Comparison of ENCODE assay signal across 8 mouse cellular contexts in the genomic region with DNA sequence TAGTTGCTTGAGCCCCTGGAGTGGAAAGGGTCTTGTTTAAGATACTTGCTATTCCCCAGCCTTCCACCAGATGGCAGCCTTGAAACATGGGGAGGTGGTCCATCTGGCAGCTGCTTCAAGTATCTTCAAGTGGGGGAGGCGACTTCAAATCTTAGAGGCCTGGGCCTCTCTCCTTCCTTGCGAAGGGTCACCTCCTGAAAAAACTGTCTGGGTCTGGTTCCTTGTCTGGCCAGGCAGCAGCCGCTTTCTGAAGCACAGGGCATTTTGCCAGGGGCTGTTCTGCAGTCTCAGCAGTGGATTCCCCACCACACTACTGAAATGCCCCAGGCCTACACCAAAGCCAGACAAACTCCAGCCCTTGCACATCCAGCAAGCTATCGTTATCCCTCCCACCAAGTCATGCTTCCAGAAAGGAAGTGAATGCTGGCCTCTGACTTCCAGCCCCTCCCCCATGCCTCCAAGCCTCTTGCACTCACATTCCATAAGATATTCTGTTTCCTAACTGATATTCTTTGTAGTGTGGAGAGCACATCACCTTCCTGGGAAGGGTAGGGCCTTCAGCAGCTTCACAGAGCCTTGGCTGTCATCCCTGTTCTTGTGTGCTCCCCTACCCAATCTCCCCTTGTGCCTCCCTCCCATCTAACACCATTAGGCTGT. TPM values are rescaled to one million over a fixed set of nuclear protein-coding genes. Genes with fewer than 3 reads are reported as not detected.
DNase-seq lines count a peak whose midpoint lies in the region; ATAC-seq lines count a peak whose summit lies in the region.

No protein-coding gene starts in this region.

- H3K4me1 ChIP-seq in embryonic facial prominence, embryonic 12.5 days = peaks cover 22% of the 10 kb centered on the region
- H3K4me1 ChIP-seq in kidney, embryonic 14.5 days (ENCODE audit: control insufficient read depth, insufficient read depth, low read length) = 0 out of 2 replicates have a peak, but pooled peaks cover 3% of the 10 kb centered on the region
- H3K4me1 ChIP-seq in limb, embryonic 13.5 days = peaks cover 35% of the 10 kb centered on the region
- peaks cover 2% of the 10 kb centered on the region; the same call in 1 of the 2 replicates for H3K4me1 ChIP-seq in midbrain, embryonic 16.5 days (ENCODE audit: control insufficient read depth, insufficient read depth, low read length)
- H3K4me1 ChIP-seq in stomach, embryonic 15.5 days = peaks cover 38% of the 10 kb centered on the region

- peak; percentile 72 for DNase-seq in CD4-positive, CD25-positive, alpha-beta regulatory T cell, adult 2 months (ENCODE audit: low read depth, low spot score)
- DNase-seq in heart, adult 9 months (ENCODE audit: low spot score in 2 of 2) = peak; percentile 68 to 74

- H3K27me3 ChIP-seq in embryonic facial prominence, embryonic 12.5 days = no peaks in the 10 kb centered on the region
- H3K27me3 ChIP-seq in kidney, embryonic 14.5 days (ENCODE audit: control insufficient read depth, insufficient read depth, low read length) = no peaks in the 10 kb centered on the region
- no peaks in the 10 kb centered on the region for H3K27me3 ChIP-seq in limb, embryonic 13.5 days
- no peaks in the 10 kb centered on the region for H3K27me3 ChIP-seq in midbrain, embryonic 16.5 days (ENCODE audit: control insufficient read depth, insufficient read depth, low read depth, low read length)
- H3K27me3 ChIP-seq in stomach, embryonic 15.5 days (replicated peaks) = no peaks in the 10 kb centered on the region

- H3K4me3 ChIP-seq in embryonic facial prominence, embryonic 12.5 days = no peak overlapping the region
- H3K4me3 ChIP-seq in kidney, embryonic 14.5 days (ENCODE audit: low read length) = no peak overlapping the region
- H3K4me3 ChIP-seq in limb, embryonic 13.5 days = no peak overlapping the region
- H3K4me3 ChIP-seq in midbrain, embryonic 16.5 days (ENCODE audit: low read depth, low read length) = no peak overlapping the region
- H3K4me3 ChIP-seq in stomach, embryonic 15.5 days (replicated peaks) = no peak overlapping the region

- no peak overlapping the region for H3K9ac ChIP-seq in embryonic facial prominence, embryonic 12.5 days
- H3K9ac ChIP-seq in kidney, embryonic 14.5 days (ENCODE audit: low read depth, low read length) = no peak overlapping the region
- H3K9ac ChIP-seq in limb, embryonic 13.5 days = peak overlapping the region; percentile 39; the same call in 1 of the 2 replicates
- no peak overlapping the region for H3K9ac ChIP-seq in midbrain, embryonic 16.5 days (ENCODE audit: low read depth, low read length)
- no peak overlapping the region for H3K9ac ChIP-seq in stomach, embryonic 15.5 days

- H3K9me3 ChIP-seq in embryonic facial prominence, embryonic 12.5 days = no peaks in the 10 kb centered on the region
- no peaks in the 10 kb centered on the region for H3K9me3 ChIP-seq in kidney, embryonic 14.5 days (ENCODE audit: control insufficient read depth, low read length)
- H3K9me3 ChIP-seq in limb, embryonic 13.5 days = no peaks in the 10 kb centered on the region
- no peaks in the 10 kb centered on the region for H3K9me3 ChIP-seq in midbrain, embryonic 16.5 days (replicated peaks; ENCODE audit: control insufficient read depth, low read length, poor library complexity, severe bottlenecking)
- H3K9me3 ChIP-seq in stomach, embryonic 15.5 days = no peaks in the 10 kb centered on the region

- H3K4me2 ChIP-seq in embryonic facial prominence, embryonic 12.5 days (replicated peaks) = peak overlapping the region; percentile 2; the same call in 1 of the 2 replicates
- no peak overlapping the region for H3K4me2 ChIP-seq in kidney, embryonic 14.5 days (replicated peaks; ENCODE audit: low read depth, low read length)
- H3K4me2 ChIP-seq in limb, embryonic 13.5 days (replicated peaks) = no peak overlapping the region
- H3K4me2 ChIP-seq in midbrain, embryonic 16.5 days (ENCODE audit: low read length) = no peak overlapping the region
- H3K4me2 ChIP-seq in stomach, embryonic 15.5 days = no peak overlapping the region

- 6% methylated on average over 4 of the region's 4 CpGs for WGBS in embryonic facial prominence, embryonic 12.5 days
- 0% methylated on average over 4 of the region's 4 CpGs for WGBS in kidney, embryonic 14.5 days
- WGBS in limb, embryonic 13.5 days = 0% methylated on average over 4 of the region's 4 CpGs
- WGBS in midbrain, embryonic 16.5 days = 6% methylated on average over 4 of the region's 4 CpGs
- 4% methylated on average over 4 of the region's 4 CpGs for WGBS in stomach, embryonic 15.5 days

- no peak for ATAC-seq in CD4-positive, CD25-positive, alpha-beta regulatory T cell, adult 4 months
- ATAC-seq in embryonic facial prominence, embryonic 12.5 days (ENCODE audit: insufficient number of reproducible peaks, insufficient read depth, low FRiP score, low TSS enrichment) = peak; percentile 87
- peak; percentile 83 for ATAC-seq in kidney, embryonic 14.5 days (ENCODE audit: low FRiP score, low TSS enrichment)
- peak; percentile 88 for ATAC-seq in limb, embryonic 13.5 days (ENCODE audit: low FRiP score, low read depth)
- ATAC-seq in midbrain, embryonic 16.5 days = peak; percentile 66
- peak; percentile 86 for ATAC-seq in stomach, embryonic 15.5 days (ENCODE audit: insufficient read depth, low FRiP score, low read depth)

- H3K36me3 ChIP-seq in embryonic facial prominence, embryonic 12.5 days = no peaks in the 10 kb centered on the region
- no peaks in the 10 kb centered on the region for H3K36me3 ChIP-seq in kidney, embryonic 14.5 days (ENCODE audit: control insufficient read depth, insufficient read depth, low read length)
- H3K36me3 ChIP-seq in limb, embryonic 13.5 days = no peaks in the 10 kb centered on the region
- no peaks in the 10 kb centered on the region for H3K36me3 ChIP-seq in midbrain, embryonic 16.5 days (ENCODE audit: control insufficient read depth, insufficient read depth, low read length)
- no peaks in the 10 kb centered on the region for H3K36me3 ChIP-seq in stomach, embryonic 15.5 days

- peak overlapping the region; percentile 92 for H3K27ac ChIP-seq in embryonic facial prominence, embryonic 12.5 days
- H3K27ac ChIP-seq in kidney, embryonic 14.5 days (ENCODE audit: low read depth, low read length) = peak overlapping the region; percentile 31
- peak overlapping the region; percentile 89 for H3K27ac ChIP-seq in limb, embryonic 13.5 days
- no peak overlapping the region for H3K27ac ChIP-seq in midbrain, embryonic 16.5 days (ENCODE audit: low read length)
- peak overlapping the region; percentile 91 for H3K27ac ChIP-seq in stomach, embryonic 15.5 days

RNA-seq across cellular contexts. Expression of a gene that starts 48.1 kb away (rescaled TPM):
- polyA plus RNA-seq in CD4-positive, CD25-positive, alpha-beta regulatory T cell, adult 4 months (2017; shearing (Covaris generic)) = 100 to 1,000 TPM; 149 to 150 TPM
- polyA plus RNA-seq in embryonic facial prominence, embryonic 12.5 days (2016; fragmentation: Nextera tagmentation; extraction: Ambion mirVana) = 184 and 190 TPM in 2 replicates
- polyA plus RNA-seq in kidney, embryonic 14.5 days (2014; fragmentation: Nextera tagmentation; extraction: Ambion mirVana) = 146 and 159 TPM in 2 replicates
- polyA plus RNA-seq in limb, embryonic 13.5 days (2015; fragmentation: Nextera tagmentation; extraction: Ambion mirVana) = 188 and 193 TPM in 2 replicates
- polyA plus RNA-seq in midbrain, embryonic 16.5 days (2015; fragmentation: Nextera tagmentation; extraction: Ambion mirVana) = 164 and 187 TPM in 2 replicates
- polyA plus RNA-seq in stomach, embryonic 15.5 days (2015; fragmentation: Nextera tagmentation; extraction: Ambion mirVana) = 124 and 130 TPM in 2 replicates
